Mouse (Mus musculus) lung, adult 2 months (tissue): ENCODE results near the gene Rab19.

ENCODE experiments used
- CTCF ChIP-seq: fragments of 200-500 bp; IDR thresholded peaks from 2 replicates; pipeline ENCODE4 v1.5.1; 2011; ENCODE audit warnings: mild to moderate bottlenecking, low read length, control low read depth; ENCODE audit not compliant: insufficient read depth
- POLR2A ChIP-seq: fragments of 200-500 bp; IDR thresholded peaks from 2 replicates; pipeline ENCODE4 v1.6.1; 2011; ENCODE audit warnings: low read depth, mild to moderate bottlenecking, control low read depth, low read length, borderline replicate concordance; ENCODE audit errors: extremely low read depth

- TF ChIP-seq POLR2A (no peak), CTCF (no peak)
Observed at GRCm38 (mm10) chr6:39362684-39363083, 18.3 kb upstream of the Rab19 start.
